Mouse (Mus musculus) ES-CJ7 (cell line): Measurements from ENCODE around the gene Fbln1.
A peak's percentile ranks its signal among the peaks of the same experiment; 100 is the strongest.

Source experiments
- DNase-seq: peaks from one replicate; pipeline ENCODE4 v3.0.0; 2011; ENCODE audit warnings: low read depth, low spot score

Fbln1 gene

DNA sequence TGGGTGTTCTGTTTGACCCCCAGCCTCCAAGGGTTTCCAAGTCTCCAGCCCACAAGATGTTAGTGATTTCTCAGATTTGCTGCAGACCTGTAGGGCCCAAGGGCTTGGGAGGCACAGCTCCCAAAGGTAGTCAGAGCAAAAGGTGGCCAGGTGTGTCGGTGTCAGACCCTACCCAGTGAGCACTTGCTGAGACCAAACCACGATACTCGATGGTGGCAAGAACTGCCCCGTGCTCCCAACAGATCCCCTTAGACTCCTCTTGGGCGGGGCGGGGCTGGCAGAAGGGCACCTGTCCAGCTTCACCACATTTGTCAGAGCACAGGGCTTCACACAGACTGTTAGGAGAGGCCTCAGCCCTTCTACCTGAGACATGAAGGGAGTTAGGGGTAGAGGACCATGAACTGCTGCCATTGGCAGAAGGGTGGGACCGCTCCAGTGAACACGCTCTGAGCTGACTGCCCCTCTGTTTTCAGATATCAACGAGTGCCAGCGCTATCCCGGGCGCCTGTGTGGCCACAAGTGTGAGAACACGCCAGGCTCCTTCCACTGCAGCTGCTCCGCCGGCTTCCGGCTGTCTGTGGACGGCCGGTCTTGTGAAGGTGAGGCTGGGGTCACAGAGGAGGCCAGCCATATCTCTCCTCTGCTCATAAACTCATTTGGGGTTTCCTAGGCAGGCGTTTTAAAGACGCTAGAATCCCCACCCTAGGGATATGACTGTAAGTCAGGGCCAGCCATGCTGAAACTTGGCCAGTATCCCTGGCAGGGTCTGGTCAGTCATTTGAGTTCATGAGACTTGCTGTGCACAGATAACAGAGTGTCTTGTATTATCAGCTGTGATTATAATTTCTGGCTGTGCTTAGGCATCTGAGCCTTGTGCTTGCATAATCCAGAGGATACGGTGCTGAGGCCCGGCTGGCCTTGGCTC, 33.3 kb downstream of the Fbln1 start:
- no peak for DNase-seq

DNA sequence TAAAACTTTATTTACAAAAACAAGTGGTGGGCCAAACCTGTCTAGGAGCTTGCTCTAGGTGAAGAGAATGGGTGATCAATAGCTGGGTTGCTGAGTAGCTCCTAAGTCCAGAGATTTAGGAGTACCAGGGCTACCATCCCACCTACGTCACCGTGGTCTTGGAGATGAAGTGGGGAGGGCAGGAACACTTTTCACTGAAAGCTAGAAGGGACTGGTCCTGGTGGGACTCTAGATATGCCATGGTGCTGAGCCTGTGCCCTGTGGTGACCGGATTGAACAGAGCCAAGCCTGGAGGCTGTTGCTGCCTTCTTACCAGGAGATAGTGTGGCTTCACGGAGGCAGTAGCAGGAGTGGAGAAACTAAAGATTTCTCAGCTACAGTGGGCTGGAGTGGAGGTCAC, 34.3 kb downstream of the Fbln1 start:
- no peak for DNase-seq

DNA sequence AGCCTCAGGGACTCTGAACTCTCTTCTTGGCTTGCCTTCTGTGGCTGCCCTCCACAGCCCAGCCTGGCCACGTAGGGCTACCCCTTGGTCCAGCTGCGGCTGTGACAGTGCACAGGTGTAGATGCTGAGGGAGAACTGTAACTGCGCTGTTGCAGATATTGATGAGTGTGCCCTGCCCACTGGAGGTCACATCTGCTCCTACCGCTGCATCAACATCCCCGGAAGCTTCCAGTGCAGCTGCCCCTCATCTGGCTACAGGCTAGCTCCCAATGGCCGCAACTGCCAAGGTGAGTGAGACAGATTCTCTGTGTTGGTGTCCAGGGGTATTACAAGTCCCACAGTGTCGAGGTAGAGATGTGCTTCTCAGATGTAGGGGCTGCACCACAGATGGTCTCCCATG, 36.1 kb downstream of the Fbln1 start:
- DNase-seq = no peak

DNA sequence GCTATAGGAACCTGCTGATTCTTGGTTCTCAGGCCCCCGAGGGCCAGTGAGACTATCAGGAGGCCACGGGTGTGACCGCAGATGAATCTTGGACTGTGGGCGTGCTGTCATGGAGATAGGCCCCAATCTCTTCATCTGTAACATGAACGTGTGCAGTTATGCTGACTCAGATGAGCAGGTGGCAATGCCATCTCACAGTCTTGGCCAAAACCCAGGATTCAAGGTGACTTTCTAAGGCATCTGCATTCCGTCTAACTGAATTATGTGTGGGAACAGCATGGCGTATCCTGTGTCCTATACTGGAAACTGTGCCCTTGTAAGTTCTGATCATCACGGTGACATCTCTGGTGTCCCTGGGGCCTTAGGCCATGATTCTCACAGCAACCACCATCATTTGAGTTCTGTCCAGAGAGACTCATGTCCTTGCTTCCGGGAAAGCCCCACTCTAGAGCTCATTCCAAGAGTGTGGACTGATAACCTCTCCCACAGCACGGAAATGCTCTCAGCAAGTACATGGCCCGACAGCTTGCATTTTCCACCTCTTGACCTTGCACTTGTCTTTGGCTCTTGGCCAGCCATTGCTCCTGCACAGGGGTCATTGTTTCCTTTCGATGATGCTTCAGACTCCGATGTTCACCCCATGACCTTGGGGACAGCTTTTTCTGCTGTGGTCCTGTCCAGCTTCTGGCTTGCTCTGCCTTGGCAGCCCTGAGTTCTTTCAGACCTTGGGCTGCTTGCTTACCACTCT, 38.8 kb downstream of the Fbln1 start:
- no peak for DNase-seq

DNA sequence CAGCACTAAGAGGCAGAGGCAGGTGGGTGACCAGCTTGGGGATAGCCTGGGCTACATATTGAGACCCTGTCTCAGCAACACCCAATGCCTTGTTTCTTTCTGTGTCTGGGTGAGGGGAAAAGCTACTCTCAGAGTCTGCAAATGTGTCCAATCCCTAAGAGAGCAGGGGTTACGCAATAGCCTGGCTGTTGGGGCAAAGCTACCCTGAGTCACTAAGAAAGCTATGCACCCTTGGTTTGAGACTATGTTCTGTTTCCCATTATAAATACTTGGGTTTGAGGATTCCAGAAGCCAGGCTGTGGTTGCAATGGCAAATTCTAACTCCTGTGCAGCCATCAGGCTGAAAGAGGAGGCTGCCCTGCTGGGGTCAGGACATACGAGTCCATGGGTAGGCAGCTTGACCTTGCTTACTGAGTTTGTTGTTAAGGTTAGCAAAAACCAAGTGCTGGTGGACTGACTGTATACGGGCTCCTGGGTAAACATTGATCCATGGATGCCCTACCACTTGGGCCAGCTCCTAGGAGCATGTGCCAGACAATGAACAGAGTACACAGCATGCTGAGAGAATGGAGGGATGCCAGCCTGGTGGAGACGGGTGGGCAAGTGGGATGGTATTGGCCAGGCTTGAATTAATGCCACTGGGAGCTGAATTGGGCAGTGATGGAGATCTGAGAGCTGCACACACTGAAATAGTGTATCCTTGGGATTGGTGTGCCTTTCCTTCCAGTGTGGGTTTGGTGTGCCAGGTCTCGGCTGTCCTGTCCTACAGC, 39.7 kb downstream of the Fbln1 start:
- DNase-seq = no peak

DNA sequence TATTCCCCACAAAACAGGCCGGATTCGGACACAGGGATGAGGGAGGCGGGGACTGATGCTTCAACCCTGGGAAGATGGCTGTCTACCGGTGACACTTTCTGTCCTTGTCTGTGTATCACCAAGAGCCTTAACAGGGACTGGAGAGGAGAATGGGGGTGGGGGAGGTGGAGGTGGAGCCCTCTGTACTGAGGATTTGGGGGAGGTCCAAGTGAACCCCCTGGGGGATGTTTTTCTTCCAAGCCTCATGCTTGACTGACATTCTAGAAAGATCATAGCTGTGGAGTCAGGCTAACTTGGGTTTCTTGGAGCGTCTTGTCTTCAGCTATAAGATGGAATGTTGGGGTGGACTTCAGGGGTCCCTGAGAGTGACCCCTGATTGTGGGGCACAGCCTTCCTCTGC, 40.3 kb downstream of the Fbln1 start:
- no peak for DNase-seq

DNA sequence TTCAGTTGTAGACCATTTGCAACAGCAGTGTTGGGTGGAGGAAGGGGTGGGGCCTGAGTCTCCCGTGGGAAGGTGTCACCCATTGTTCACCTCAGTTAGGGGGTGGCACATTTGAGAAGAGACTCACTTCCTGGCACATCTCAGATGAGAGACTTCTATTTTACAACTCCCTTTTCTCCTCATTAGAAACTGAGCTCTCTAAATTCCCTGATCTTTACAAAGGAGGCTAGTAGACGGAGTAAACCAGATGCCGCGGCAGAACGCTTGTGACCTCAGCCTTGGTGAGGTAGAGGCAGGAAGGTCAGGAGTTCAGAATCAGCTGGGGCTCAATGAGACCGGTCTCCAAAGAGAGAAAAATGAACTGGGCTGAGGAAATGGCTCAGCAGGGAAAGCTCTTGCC, 41.2 kb downstream of the Fbln1 start:
- peak; percentile 72 for DNase-seq

DNA sequence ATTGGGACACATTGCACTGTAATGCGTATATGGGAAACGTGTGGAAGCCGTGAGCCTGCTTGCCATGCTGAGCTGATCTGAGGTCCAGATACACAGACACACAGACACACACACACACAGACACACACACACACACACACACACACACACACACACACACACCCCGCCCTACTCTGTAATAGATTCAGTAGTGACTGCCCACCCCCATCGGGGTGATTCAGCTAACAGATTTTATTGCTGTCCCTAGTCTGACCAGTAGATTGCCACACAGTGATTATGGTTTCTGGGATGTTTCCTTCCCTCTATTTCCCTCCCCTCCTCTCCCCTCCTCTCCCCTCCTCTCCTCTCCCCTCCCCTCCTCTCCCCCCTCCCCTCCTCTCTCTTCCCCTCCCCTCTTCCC, 42.6 kb downstream of the Fbln1 start:
- DNase-seq = no peak

DNA sequence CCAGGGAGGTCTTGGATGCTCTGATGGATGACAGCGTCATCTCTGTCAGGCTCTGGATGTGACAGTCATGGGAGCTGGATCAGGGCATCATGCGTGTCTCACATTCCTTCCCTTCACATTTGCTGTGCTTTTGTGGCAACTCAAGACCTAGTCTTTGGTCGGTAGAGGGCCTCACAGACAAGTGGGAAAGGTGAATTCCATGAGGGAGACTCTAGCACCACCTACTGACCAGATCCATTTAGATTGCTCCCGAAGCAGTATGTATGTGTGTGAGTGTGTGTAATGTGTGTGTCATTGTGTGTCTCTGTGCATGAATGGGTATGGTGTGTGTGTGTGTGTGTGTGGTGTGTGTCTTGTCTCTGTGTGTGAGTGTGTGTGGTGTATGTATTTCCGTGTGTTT, 43.5 kb downstream of the Fbln1 start:
- DNase-seq = peak; percentile 89

DNA sequence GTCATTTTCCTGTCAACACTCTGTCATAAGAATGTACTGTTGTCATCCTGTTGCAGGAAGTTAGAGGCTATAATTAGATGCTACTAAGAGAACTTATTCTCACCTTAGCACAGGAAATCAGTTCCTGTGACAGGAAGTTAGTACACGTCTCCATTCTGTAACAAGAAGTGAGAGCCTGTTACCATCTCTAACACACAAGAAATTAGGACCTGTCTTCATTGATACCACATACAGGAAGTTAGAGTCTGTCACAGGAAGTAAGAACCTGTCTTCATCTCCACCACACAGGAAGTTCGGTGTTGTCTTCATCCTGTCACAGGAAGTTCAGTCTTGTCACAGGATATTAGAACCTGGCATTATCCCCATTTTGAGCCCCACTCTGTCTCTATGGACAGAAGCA, 44.7 kb downstream of the Fbln1 start:
- no peak for DNase-seq

DNA sequence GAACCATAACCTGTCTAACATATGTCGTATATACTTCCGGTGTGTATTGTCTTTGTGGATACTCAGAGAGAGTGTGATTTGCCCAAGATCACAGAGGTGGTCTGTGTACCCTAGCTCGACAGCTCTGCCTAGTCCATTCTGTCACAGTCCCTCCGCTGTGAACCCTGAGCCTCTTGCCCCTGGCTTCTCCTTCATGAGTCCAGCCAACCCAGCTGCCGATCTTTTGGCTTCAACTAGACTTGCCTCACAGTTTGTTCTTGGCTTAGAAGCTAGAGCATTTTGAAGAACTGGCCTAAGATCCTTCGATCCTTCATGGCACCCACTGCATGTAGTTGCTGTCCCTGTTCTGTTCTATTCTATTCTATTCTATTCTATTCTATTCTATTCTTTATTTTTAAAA, 46.7 kb downstream of the Fbln1 start:
- no peak for DNase-seq

DNA sequence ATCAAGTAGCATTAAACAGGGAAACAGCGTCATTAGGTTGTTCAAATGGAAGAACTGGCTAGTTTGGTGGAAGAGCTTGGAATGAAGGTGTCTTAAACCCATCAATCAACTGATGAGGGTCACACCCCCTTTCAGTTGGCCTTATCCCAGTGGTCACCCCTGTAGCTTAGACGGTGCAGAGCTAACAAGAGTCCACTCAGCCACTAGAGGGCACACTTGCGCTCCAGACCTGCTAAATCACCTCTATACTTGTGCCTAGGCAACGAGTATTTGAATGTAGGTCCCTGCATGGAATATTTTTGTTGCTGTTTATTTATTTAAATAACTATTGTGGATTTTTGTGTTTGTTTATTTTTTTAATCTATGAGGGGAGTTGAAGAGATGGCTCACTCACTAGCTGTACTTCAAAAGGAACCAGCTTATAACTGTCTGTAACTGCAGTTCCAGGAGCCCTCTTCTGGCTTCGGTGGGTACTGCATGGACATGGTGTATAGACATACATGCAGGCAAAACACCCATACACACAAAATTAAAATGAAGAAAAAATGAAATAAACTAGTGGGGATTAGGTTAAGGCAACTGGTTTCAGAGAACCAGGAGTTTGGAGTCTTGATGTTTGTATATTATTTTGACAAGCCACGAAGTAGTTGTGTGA, 52.2 kb downstream of the Fbln1 start:
- DNase-seq = peak; percentile 88

DNA sequence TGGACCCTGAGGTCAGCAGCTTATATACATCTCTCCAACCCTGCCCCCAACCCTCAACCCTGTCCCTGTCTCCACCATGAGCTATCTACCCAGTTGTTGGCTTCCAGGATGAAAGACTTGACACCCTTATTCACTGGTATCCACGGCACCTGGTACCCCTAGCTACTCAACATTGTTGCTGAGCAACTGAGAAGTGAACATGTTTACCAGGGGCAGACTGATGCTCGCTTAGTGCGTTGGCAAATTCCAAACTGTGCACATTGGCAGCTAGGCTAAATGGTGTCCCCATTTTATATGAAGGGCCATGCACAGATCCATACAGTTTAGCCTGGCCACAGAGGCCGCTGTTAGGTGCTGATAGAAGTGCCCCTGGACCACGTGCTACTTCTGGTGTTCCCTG, 57.1 kb downstream of the Fbln1 start:
- no peak for DNase-seq

DNA sequence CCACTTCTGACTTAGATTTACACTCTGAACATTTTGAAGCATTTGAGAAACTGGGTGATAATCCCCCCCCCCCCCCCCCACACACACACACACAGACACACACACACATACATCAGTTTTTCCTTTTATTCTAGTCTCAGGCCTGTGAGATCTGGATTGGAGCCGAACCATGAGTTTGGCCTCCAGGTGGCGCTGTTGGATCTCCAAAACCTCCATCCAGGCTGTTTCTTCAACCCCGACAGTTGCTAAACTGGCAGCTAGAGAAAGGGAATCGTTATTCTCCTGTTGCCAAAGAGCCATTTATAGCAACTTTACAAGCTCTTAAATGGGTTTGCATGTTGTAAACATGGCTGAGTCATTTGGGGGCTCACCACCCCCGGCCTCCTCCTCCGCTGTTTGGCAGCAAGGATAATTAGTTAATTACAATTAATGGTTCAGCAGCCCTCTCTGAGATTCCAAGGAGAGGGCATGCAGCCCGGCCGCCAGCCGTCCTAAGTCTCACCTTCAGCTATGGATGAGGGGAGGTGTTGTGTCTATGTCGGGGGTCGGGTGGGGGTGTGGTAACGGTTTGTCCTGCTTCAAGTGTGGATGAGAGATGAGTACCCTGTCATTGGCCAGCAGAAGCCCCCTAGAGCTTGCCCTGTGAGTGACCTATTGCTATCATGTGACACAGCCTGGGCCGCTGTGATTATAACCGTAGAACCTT, 61.1 kb downstream of the Fbln1 start:
- DNase-seq = peak; percentile 74

DNA sequence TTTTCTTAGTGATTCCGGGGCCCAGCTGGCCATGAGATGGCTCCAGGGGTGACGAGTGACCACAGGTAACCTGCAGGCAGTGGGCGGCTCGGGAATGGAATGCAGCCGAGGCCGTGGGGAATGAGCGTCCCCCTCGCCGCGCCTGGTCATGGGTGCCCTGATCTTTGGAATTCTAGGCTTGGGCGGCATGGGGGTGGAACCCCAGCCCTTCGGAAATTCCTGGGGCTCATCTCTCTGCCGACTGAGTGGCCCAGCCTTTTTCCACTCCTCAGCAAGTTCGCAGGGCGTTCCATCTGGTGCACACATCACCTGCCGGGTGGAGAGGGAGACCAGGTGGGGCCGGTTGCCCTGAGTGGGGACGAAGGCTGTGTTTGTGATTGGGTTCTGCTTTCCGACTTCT, 62.1 kb downstream of the Fbln1 start:
- no peak for DNase-seq

DNA sequence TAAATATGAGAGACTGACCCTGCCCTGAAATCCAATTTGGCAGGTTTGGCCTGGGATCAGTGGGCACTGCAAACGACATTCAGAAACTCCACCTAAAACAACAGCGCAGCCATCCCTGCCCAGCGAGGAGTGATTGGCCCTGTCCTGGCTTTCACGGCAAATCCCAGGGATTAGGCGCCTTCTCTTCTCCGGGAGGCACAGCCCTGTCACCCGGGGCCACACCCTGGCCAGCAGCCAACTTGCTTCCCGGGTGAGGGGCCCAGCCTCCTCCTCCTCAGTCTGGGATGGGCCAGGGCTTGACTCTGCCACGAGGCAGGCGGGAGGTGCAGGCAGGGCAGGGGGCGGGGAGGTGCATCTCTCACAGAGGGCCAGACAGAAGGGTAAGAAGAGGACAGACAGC, 67.2 kb downstream of the Fbln1 start:
- no peak for DNase-seq

DNA sequence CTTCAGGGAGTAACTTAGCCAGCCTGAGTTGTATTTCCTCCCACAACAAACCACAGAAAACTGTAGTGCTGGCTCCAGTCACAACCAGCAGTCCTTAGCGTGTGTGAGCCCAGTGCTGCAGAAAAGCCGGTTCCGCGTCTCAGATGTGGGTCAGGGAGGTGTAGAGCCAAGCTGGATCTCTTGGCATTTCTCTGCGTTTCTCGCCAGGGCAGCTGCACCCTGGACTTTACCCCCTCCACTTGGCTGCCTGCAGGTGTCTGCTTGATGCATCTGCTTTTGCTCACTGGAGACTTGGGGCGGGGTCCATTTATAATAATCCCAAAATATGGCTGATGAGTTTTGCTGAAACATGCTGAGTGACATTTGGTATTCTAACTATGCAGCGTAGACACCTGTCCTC, 71.5 kb downstream of the Fbln1 start:
- no peak for DNase-seq

DNA sequence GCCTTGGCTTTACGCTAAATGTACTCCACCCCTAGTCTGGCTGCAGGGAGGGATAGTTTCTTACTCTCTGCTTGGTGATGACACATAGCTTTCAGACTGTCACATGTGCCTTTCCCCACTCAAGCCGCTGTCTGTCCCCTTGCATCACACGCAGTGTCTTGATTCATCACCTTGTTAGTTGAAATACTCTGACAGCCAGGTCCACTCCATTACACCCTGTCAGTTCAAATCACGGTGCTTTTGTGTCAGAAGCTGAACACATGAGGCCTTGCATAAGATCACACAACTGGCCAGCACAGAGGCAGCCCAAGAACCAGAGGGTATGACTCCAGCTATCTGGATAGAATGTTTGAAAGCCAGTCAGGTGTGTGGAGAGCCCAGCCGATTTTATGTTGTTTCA, 73.2 kb downstream of the Fbln1 start:
- DNase-seq = no peak

DNA sequence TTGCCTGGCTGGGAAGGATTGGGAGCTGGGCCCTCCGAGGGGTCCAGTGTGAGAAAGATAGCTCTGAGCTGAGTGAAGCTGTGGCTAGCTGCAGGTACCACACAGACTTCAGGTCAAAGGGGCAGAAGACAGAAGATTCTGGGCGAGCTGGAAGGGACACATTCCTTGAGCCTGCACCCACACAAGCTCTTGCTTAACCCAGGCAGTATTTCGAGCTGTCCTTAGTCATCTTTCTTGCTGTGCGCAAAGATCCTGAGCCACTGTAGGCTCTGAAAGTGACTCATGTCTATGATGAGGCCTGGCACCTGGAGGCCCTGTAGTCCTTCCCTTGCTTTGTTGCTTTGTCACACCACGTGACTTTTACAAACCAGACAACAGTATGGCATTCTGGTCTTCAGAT, 76.3 kb downstream of the Fbln1 start:
- no peak for DNase-seq

DNA sequence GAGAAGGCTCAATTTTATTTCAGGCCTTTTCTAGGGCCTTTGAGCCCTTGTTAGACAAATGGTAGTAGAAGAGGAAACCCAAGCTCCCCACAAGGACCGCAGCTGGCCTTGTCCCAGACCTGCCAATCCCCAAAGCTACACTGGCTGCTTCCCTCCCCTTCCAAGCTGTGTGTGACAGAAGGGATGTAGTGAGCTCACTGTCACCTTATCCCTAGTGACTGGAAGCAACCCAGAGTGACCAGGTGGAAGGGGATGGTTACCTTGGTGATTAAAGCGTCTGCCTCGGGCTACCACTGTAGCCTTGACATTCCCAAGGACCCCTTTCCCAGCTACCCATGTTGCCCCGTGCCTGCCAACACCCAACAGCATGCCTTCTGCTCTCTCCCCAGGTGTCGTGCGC, 78.9 kb downstream of the Fbln1 start:
- no peak for DNase-seq

DNA sequence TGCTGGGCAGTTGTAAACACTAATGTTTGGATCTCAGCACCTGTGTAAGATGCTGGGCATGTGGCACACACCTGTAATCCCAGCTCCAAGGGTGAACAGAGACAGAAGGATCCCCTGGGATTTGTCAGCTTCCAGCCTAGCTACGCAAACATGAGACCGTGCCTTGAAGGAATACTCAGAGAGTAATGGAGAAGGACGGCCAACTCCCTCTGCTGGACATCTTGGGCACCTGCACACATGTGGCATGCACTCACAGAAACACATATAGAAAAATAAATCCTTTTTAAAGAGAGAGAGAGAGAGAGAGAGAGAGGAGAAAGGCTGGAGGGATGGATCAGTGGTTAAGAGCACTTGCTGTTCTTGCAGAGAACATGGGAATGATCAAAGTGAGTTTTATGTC, 88.9 kb downstream of the Fbln1 start:
- DNase-seq = peak; percentile 51
